Mouse (Mus musculus) heart, adult 2 months (tissue): ENCODE results near the gene Dmgdh.

Source experiments
- CTCF ChIP-seq: fragments of 200-600 bp; IDR thresholded peaks from 2 replicates; pipeline ENCODE4 v1.8.1; 2022; ENCODE audit warnings: antibody characterized with exemption, mild to moderate bottlenecking, moderate library complexity
- EP300 ChIP-seq: fragments of 200-500 bp; IDR thresholded peaks from 2 replicates; pipeline ENCODE4 v1.6.1; 2011; ENCODE audit warnings: low read depth, low read length, control low read depth; ENCODE audit not compliant: insufficient read depth

GRCm38 (mm10) chr13:93676864-93677263 lies 2.6 kb downstream of the Dmgdh start:
- TF ChIP-seq CTCF: no peak
- no peak for TF ChIP-seq EP300
